Mouse (Mus musculus) heart, embryonic 13.5 days (tissue): ENCODE measurements at regions not wholly inside any gene's neighbourhood (a gene's known extent, or its start where the extent isn't known, plus 50 kb on each side); places are given as distances from the start of the nearest gene placed in this dataset.

Experiments
- ATAC-seq: fragments of 200-750 bp; cut with Nextera tagmentation; 2 replicates; pipeline ENCODE4 v1.8.0; 2017; ENCODE audit warnings: moderate TSS enrichment; ENCODE audit not compliant: insufficient number of reproducible peaks, low FRiP score, low TSS enrichment; ENCODE audit errors: extremely low read depth
- H3K27ac ChIP-seq: fragments of 300-500 bp; sonication (generic); replicated peaks from 2 replicates; pipeline ENCODE4 v1.5.1; 2015; ENCODE audit warnings: moderate library complexity, mild to moderate bottlenecking, inconsistent platforms
- H3K27me3 ChIP-seq: fragments of 300-500 bp; sonication (generic); replicated peaks from 2 replicates; pipeline ENCODE4 v1.6.1; 2015; ENCODE audit warnings: mild to moderate bottlenecking, inconsistent platforms
- H3K36me3 ChIP-seq: fragments of 300-500 bp; sonication (generic); 2 replicates; pipeline ENCODE4 v1.6.1; 2015; ENCODE audit warnings: mild to moderate bottlenecking, inconsistent platforms
- H3K4me1 ChIP-seq: fragments of 300-500 bp; sonication (generic); 2 replicates; pipeline ENCODE4 v1.6.1; 2015; ENCODE audit warnings: inconsistent platforms
- H3K4me2 ChIP-seq: fragments of 300-500 bp; sonication (generic); 2 replicates; pipeline ENCODE4 v1.6.1; 2015; ENCODE audit warnings: inconsistent platforms, mild to moderate bottlenecking, moderate library complexity
- H3K4me3 ChIP-seq: fragments of 300-500 bp; sonication (generic); 2 replicates; pipeline ENCODE4 v1.5.1; 2015; ENCODE audit warnings: moderate library complexity, mild to moderate bottlenecking, inconsistent platforms
- H3K9ac ChIP-seq: fragments of 300-500 bp; sonication (generic); 2 replicates; pipeline ENCODE4 v1.6.1; 2015; ENCODE audit warnings: inconsistent platforms, mild to moderate bottlenecking, moderate library complexity
- H3K9me3 ChIP-seq: fragments of 300-500 bp; sonication (generic); 2 replicates; pipeline ENCODE4 v1.6.1; 2016; ENCODE audit warnings: inconsistent platforms
- WGBS: fragments of 180-500 bp; shearing (Covaris S2); methylation state at CpG from one replicate; pipeline ENCODE4 v1.1.7; 2015; ENCODE audit warnings: mixed read lengths; 5-methylcytosine and 5-hydroxymethylcytosine counted together

DNA sequence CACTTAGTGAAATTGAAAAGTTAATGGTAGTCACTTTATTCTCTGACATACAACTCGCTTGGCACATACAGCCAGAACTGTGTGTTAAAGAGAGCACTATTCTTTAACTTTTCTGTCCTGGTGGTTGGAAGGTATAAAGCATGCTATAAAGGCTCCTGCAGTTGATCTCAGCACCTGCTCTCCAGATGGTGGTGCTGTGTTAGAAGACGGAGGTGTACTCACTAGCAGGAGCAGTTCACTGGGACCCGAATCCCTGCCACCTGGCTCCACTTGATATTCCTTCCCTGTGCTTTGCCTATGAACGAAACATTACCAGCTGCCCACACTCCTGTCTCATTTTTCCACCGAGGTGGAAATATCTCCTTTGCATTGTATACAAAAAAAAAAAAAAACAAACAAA lies 373.2 kb upstream of the Adamts16 start:
- H3K4me2 ChIP-seq = no peak overlapping the region
- no peak overlapping the region for H3K9ac ChIP-seq
- no peaks in the 10 kb centered on the region for H3K36me3 ChIP-seq
- H3K9me3 ChIP-seq = no peaks in the 10 kb centered on the region
- 56% methylated on average over 5 of the region's 5 CpGs for WGBS
- H3K27ac ChIP-seq = no peak overlapping the region
- no peaks in the 10 kb centered on the region for H3K4me1 ChIP-seq
- no peak overlapping the region for H3K4me3 ChIP-seq
- no peak for ATAC-seq
- no peaks in the 10 kb centered on the region for H3K27me3 ChIP-seq

GRCm38 (mm10) chr13:71211363-71211762 lies 369.8 kb upstream of the Adamts16 start:
- no peaks in the 10 kb centered on the region for H3K9me3 ChIP-seq
- 72% methylated on average over 4 of the region's 4 CpGs for whole genome bisulfite sequencing
- no peak overlapping the region for H3K27ac ChIP-seq
- no peak for ATAC-seq
- no peaks in the 10 kb centered on the region for H3K4me1 ChIP-seq
- no peaks in the 10 kb centered on the region for H3K36me3 ChIP-seq
- H3K27me3 ChIP-seq = no peaks in the 10 kb centered on the region
- no peak overlapping the region for H3K4me3 ChIP-seq
- H3K9ac ChIP-seq = no peak overlapping the region
- H3K4me2 ChIP-seq = no peak overlapping the region

DNA sequence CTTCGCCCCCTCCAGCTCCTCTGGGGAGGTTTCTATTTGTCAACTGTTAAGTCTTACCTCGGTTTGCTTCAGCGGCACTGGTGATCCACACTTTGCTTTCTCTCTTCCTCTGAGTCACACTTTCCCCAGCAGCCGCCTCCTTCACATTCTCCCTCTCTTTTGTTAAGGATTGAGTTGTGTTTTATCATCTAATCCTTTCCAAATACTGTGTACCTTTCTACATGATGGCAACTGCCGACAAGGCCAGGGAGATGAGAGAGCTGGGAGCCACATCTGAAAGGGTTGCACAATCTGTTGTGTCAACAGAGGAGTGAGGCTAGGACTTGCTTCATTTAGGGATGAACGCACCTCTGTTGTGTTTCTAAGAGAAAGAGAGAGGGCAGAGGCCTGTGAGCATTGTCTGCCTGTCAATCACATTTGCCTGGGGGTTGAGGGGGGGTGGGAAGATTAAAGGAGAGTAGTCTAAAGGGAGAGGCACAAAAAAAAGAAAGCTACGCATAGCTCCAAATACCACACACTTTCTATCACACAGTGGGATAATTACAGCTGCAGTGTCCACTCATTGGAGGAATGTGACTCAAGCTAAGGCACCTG lies 369.1 kb upstream of the Adamts16 start:
- no peak overlapping the region for H3K27ac ChIP-seq
- H3K4me3 ChIP-seq = no peak overlapping the region
- whole genome bisulfite sequencing = 43% methylated on average over 7 of the region's 7 CpGs
- no peaks in the 10 kb centered on the region for H3K27me3 ChIP-seq
- H3K9me3 ChIP-seq = no peaks in the 10 kb centered on the region
- H3K4me2 ChIP-seq = no peak overlapping the region
- no peak overlapping the region for H3K9ac ChIP-seq
- H3K36me3 ChIP-seq = no peaks in the 10 kb centered on the region
- ATAC-seq = no peak
- no peaks in the 10 kb centered on the region for H3K4me1 ChIP-seq

DNA sequence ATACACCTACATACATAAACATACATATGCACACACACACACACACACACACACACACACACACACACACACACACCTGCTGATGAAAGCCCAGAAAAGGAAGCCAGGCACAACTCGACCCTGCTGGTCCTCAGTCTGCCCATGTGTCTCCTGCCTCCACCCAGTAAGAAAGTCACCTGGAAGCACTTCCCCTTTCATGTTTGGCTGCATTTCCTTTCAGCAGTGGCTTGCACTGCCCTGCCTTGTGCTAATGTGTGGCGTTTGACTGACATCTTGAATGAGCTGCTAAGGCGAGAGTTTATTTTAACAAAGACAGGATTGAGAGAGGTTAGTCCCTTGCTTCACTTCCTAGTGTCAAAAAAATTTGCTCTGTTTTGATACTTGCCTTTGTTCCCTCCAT lies 364.1 kb upstream of the Adamts16 start:
- Histone ChIP-seq H3K4me2 (no peak overlapping the region), H3K9ac (no peak overlapping the region), H3K27me3 (no peaks in the 10 kb centered on the region), H3K27ac (no peak overlapping the region), H3K36me3 (no peaks in the 10 kb centered on the region), H3K4me3 (no peak overlapping the region), H3K9me3 (no peaks in the 10 kb centered on the region), H3K4me1 (no peaks in the 10 kb centered on the region)
- no peak for ATAC-seq
- WGBS = 32% methylated on average over 3 of the region's 3 CpGs

DNA sequence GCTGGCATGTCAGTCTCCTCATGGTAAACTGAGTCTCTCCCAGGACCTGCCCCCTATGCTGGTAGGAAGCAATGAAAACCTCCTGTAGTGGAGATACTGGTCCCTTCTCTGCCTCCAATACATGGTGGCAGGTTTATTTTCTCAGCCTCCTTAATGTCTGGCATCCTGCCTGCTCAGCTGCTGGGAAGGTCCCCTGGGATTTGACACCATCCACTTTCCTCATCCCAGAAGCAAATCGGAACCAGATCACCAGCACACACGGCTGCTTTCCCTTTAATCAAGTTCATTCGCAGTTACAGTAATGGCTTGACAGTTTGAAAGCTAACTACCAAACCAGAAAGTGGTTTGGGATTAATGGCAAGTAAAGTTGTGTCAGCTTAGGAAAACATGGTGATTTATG lies 359.0 kb upstream of the Adamts16 start:
- Histone ChIP-seq H3K27ac (no peak overlapping the region), H3K36me3 (no peaks in the 10 kb centered on the region), H3K4me2 (no peak overlapping the region), H3K9ac (no peak overlapping the region), H3K4me1 (no peaks in the 10 kb centered on the region), H3K4me3 (no peak overlapping the region), H3K27me3 (no peaks in the 10 kb centered on the region), H3K9me3 (no peaks in the 10 kb centered on the region)
- no peak for ATAC-seq
- 48% methylated on average over 3 of the region's 3 CpGs for WGBS

DNA sequence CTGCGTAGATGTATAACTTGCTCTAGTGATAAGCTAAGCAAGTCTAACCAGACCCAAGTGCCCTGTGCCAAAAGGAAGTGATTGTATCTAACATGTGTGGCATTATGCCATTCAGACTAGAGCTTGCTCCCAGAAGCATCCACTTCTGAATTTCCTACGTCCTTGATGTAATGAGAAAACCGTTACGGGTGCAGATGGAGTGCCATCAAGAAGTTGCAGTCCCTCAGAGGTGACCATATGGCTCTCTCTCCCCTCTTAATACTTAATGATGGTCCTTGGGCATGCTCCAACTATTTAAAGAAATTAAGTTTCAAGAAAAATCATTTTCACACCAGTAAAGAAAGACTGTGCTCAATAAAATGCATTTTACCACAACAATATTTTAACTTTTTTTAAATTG lies 354.1 kb upstream of the Adamts16 start:
- Histone ChIP-seq H3K4me3 (no peak overlapping the region), H3K4me1 (no peaks in the 10 kb centered on the region), H3K4me2 (no peak overlapping the region), H3K27ac (no peak overlapping the region), H3K9me3 (no peaks in the 10 kb centered on the region), H3K36me3 (no peaks in the 10 kb centered on the region), H3K27me3 (no peaks in the 10 kb centered on the region), H3K9ac (no peak overlapping the region)
- WGBS = 75% methylated on average over 4 of the region's 4 CpGs
- no peak for ATAC-seq

GRCm38 (mm10) chr13:71184500-71184899 lies 342.9 kb upstream of the Adamts16 start:
- H3K4me1 ChIP-seq = no peaks in the 10 kb centered on the region
- no peak overlapping the region for H3K27ac ChIP-seq
- H3K9me3 ChIP-seq = no peaks in the 10 kb centered on the region
- no peaks in the 10 kb centered on the region for H3K36me3 ChIP-seq
- WGBS = 70% methylated on average over 4 of the region's 4 CpGs
- H3K9ac ChIP-seq = no peak overlapping the region
- no peak for ATAC-seq
- no peak overlapping the region for H3K4me3 ChIP-seq
- 0 out of 2 replicates have a peak, but pooled peaks cover 7% of the 10 kb centered on the region for H3K27me3 ChIP-seq
- no peak overlapping the region for H3K4me2 ChIP-seq

- Histone ChIP-seq H3K4me1 (no peaks in the 10 kb centered on the region), H3K36me3 (no peaks in the 10 kb centered on the region), H3K27ac (no peak overlapping the region), H3K9me3 (no peaks in the 10 kb centered on the region), H3K27me3 (0 out of 2 replicates have a peak, but pooled peaks cover 7% of the 10 kb centered on the region), H3K9ac (no peak overlapping the region), H3K4me3 (no peak overlapping the region), H3K4me2 (no peak overlapping the region)
- no peak for ATAC-seq
Measured at GRCm38 (mm10) chr13:71179083-71179482, 337.5 kb upstream of the Adamts16 start.

DNA sequence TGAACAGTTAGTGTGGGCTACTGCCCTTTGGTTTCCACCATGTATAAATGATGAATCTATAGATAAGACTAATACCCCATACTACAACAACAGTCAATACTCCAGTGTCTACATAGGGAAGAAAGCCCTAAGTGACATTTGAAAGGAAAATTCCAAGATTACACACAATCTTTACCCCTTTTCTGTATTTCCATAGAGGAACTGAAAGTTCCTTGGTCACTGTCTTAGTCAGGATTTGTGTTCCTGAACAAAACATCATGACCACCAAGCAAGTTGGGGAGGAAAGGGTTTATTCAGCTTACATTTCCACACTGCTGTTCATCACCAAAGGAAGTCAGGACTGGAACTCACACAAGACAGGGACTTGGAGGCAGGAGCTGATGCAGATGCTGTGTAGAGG lies 332.7 kb upstream of the Adamts16 start:
- Histone ChIP-seq H3K4me1 (no peaks in the 10 kb centered on the region), H3K27me3 (no peaks in the 10 kb centered on the region), H3K36me3 (no peaks in the 10 kb centered on the region), H3K27ac (no peak overlapping the region), H3K4me3 (no peak overlapping the region), H3K4me2 (no peak overlapping the region), H3K9me3 (no peaks in the 10 kb centered on the region), H3K9ac (no peak overlapping the region)
- ATAC-seq = no peak

- no peak for ATAC-seq
- no peak overlapping the region for H3K9ac ChIP-seq
- H3K4me1 ChIP-seq = no peaks in the 10 kb centered on the region
- H3K4me2 ChIP-seq = no peak overlapping the region
- no peaks in the 10 kb centered on the region for H3K27me3 ChIP-seq
- H3K27ac ChIP-seq = no peak overlapping the region
- no peaks in the 10 kb centered on the region for H3K9me3 ChIP-seq
- WGBS = 68% methylated on average over 3 of the region's 3 CpGs
- no peaks in the 10 kb centered on the region for H3K36me3 ChIP-seq
- no peak overlapping the region for H3K4me3 ChIP-seq
Measured at GRCm38 (mm10) chr13:71166226-71166625, 324.6 kb upstream of the Adamts16 start.

- no peaks in the 10 kb centered on the region for H3K27me3 ChIP-seq
- H3K4me3 ChIP-seq = no peak overlapping the region
- no peak overlapping the region for H3K9ac ChIP-seq
- H3K4me2 ChIP-seq = peak overlapping the region; percentile 22
- H3K4me1 ChIP-seq = no peaks in the 10 kb centered on the region
- H3K27ac ChIP-seq = no peak overlapping the region
- 64% methylated on average over 20 of the region's 20 CpGs for WGBS
- no peaks in the 10 kb centered on the region for H3K36me3 ChIP-seq
- no peaks in the 10 kb centered on the region for H3K9me3 ChIP-seq
- ATAC-seq = no peak
Measured at GRCm38 (mm10) chr13:71165096-71165920, 323.7 kb upstream of the Adamts16 start.

GRCm38 (mm10) chr13:71164012-71164411 lies 322.4 kb upstream of the Adamts16 start:
- no peak overlapping the region for H3K27ac ChIP-seq
- WGBS = 81% methylated on average over 2 of the region's 2 CpGs
- no peak overlapping the region for H3K9ac ChIP-seq
- H3K4me1 ChIP-seq = no peaks in the 10 kb centered on the region
- H3K36me3 ChIP-seq = no peaks in the 10 kb centered on the region
- no peaks in the 10 kb centered on the region for H3K9me3 ChIP-seq
- H3K27me3 ChIP-seq = no peaks in the 10 kb centered on the region
- no peak overlapping the region for H3K4me2 ChIP-seq
- H3K4me3 ChIP-seq = no peak overlapping the region
- no peak for ATAC-seq
